ENCODE assay signal across 24 mouse cellular contexts in the genomic region with DNA sequence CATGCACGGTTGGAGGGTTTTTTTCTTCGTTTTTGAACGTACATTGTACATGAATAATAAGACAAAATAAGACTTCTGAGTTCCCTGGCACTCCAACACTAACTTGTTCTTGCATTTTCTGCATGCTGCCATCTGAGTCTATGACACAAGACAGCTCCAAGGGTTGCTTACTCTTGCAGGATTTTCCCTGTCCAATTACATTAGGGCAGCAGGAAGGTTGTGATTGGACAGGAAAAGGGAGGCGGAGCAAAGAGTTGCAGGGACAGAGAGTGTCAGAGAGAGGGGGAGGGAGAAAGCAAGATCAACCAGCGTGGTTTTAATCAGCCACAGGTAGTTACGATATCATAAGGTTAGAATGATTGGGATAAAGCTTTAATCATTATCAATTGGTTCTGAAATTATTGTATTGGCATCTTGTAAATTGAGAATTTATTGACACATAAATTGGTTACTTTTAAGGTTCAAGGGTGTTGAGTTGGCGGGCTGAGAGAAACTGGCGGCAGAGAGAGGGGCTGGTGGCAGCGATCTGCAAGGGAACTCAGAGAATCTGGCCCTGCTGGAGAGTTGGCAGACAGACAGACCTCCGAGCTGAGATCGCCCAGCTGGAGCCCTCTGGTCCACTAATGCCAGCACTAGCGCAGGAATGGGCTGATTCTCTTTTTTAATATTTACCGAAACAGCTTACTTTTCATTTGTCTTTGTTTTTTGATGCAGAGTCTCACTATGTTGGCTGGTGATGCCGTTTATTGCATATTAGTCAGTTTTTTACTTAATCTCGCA. TPM values are rescaled to one million over a fixed set of nuclear protein-coding genes. Genes with fewer than 3 reads are reported as not detected.
DNase-seq lines count a peak whose midpoint lies in the region; ATAC-seq and TF ChIP-seq lines count a peak whose summit lies in the region.
"Had no signal": no experiment of that assay in that cellular context is flagged by ENCODE, and none has a peak within 500 bp of the region (broad histone marks: within the 10 kb centered on the region; RNA-seq: fewer than 3 reads in every experiment).

No protein-coding gene starts in this region.

- H3K9me3 ChIP-seq in kidney, embryonic 15.5 days (replicated peaks), result no peaks in the 10 kb centered on the region
- H3K9me3 ChIP-seq: forebrain, embryonic 13.5 days; limb, embryonic 13.5 days had no signal

- TF ChIP-seq CTCF in heart, adult 2 months (IDR thresholded peaks at IDR 0.05), result 0 out of 2 replicates have a peak, but pooled peaks have one; percentile 3
- no peak for TF ChIP-seq CTCF in lung, adult 2 months (IDR thresholded peaks at IDR 0.05; ENCODE audit: insufficient read depth, low read length)
- TF ChIP-seq CTCF in cerebellum, adult 2 months (IDR thresholded peaks at IDR 0.05; ENCODE audit: borderline replicate concordance, insufficient read depth, low read depth, low read length), result no peak

- WGBS in heart, adult 2 months, result 65% methylated on average over 15 of the region's 15 CpGs
- 67% methylated on average over 15 of the region's 15 CpGs for WGBS in lung, adult 2 months
- WGBS in cerebellum, adult 2 months, result 31% methylated on average over 15 of the region's 15 CpGs
- WGBS in kidney, embryonic 15.5 days, result 81% methylated on average over 15 of the region's 15 CpGs

- no peaks in the 10 kb centered on the region for H3K79me2 ChIP-seq in heart, adult 2 months (replicated peaks; ENCODE audit: control insufficient read depth, insufficient read depth, low read length)

- no peaks in the 10 kb centered on the region for H3K36me3 ChIP-seq in heart, adult 2 months (ENCODE audit: control insufficient read depth, insufficient read depth, low read length)
- no peaks in the 10 kb centered on the region for H3K36me3 ChIP-seq in kidney, embryonic 15.5 days
- H3K36me3 ChIP-seq: limb, embryonic 13.5 days; liver, embryonic 13.5 days had no signal

- H3K27ac ChIP-seq in heart, adult 2 months, result no peak overlapping the region
- no peak overlapping the region for H3K27ac ChIP-seq in cerebellum, adult 2 months (ENCODE audit: insufficient read depth, low read length)
- H3K27ac ChIP-seq in kidney, embryonic 15.5 days, result no peak overlapping the region
- H3K27ac ChIP-seq: forebrain, embryonic 13.5 days; kidney, postnatal 0 days; limb, embryonic 13.5 days; liver, embryonic 13.5 days had no signal

- no peaks in the 10 kb centered on the region for H3K27me3 ChIP-seq in heart, adult 2 months (ENCODE audit: control insufficient read depth, insufficient read depth, low read length)
- H3K27me3 ChIP-seq in cerebellum, adult 2 months (ENCODE audit: control insufficient read depth, insufficient read depth, low read length), result no peaks in the 10 kb centered on the region
- no peaks in the 10 kb centered on the region for H3K27me3 ChIP-seq in kidney, embryonic 15.5 days
- H3K27me3 ChIP-seq: forebrain, embryonic 13.5 days; limb, embryonic 13.5 days had no signal

- TF ChIP-seq POLR2A in heart, adult 2 months (IDR thresholded peaks at IDR 0.05; ENCODE audit: insufficient read depth, low read depth, low read length), result no peak
- TF ChIP-seq POLR2A in lung, adult 2 months (IDR thresholded peaks at IDR 0.05; ENCODE audit: borderline replicate concordance, extremely low read depth, low read depth, low read length), result no peak
- TF ChIP-seq POLR2A in cerebellum, adult 2 months (IDR thresholded peaks at IDR 0.05; ENCODE audit: borderline replicate concordance, insufficient read depth, low read length), result no peak

- peaks cover 3% of the 10 kb centered on the region for H3K4me1 ChIP-seq in heart, adult 2 months (ENCODE audit: control insufficient read depth, insufficient read depth, low read length)
- H3K4me1 ChIP-seq in lung, adult 2 months (ENCODE audit: control insufficient read depth, insufficient read depth, low read length), result no peaks in the 10 kb centered on the region
- H3K4me1 ChIP-seq in cerebellum, adult 2 months (ENCODE audit: control insufficient read depth, insufficient read depth, low read length), result no peaks in the 10 kb centered on the region
- peaks cover 29% of the 10 kb centered on the region for H3K4me1 ChIP-seq in kidney, embryonic 15.5 days

- no peak overlapping the region for H3K4me3 ChIP-seq in heart, adult 2 months
- H3K4me3 ChIP-seq in lung, adult 2 months (replicated peaks; ENCODE audit: extremely low read depth, low read depth, low read length), result no peak overlapping the region
- no peak overlapping the region for H3K4me3 ChIP-seq in cerebellum, adult 2 months (replicated peaks; ENCODE audit: insufficient read depth, low read depth, low read length)
- no peak overlapping the region for H3K4me3 ChIP-seq in kidney, embryonic 15.5 days (replicated peaks)
- H3K4me3 ChIP-seq: forebrain, embryonic 13.5 days; limb, embryonic 13.5 days; liver, embryonic 13.5 days had no signal

- no peak overlapping the region for H3K4me2 ChIP-seq in kidney, embryonic 15.5 days
- H3K4me2 ChIP-seq: forebrain, embryonic 13.5 days; limb, embryonic 13.5 days; liver, embryonic 13.5 days had no signal

- intact Hi-C loops in heart, adult 2 months (cut with DNase I), result no loop called here

- no peak for TF ChIP-seq EP300 in heart, adult 2 months (IDR thresholded peaks at IDR 0.05; ENCODE audit: insufficient read depth, low read depth, low read length)

- ATAC-seq in kidney, embryonic 15.5 days (replicated peaks; ENCODE audit: low FRiP score), result no peak
- ATAC-seq: forebrain, embryonic 13.5 days; Patski had no signal

- H3K9ac ChIP-seq in heart, adult 2 months (ENCODE audit: low read depth, low read length), result no peak overlapping the region
- H3K9ac ChIP-seq in kidney, embryonic 15.5 days, result no peak overlapping the region
- H3K9ac ChIP-seq: forebrain, embryonic 13.5 days; limb, embryonic 13.5 days; liver, embryonic 13.5 days had no signal

- DNase-seq in heart, adult 2 months, result no peak
- no peak for DNase-seq in heart, adult 8-10 months (ENCODE audit: low spot score)
- DNase-seq in lung, postnatal 10 days, result peak; percentile 37
- no peak for DNase-seq in lung, adult 2 months
- peak; percentile 86 for DNase-seq in R1 (ENCODE audit: low read depth, low spot score)
- DNase-seq in cerebellum, adult 2 months, result no peak
- DNase-seq: adrenal gland, postnatal 36 days; gastrocnemius, postnatal 10 days; heart, adult 11 months; heart, postnatal 36 days; kidney, adult 11 months; liver, embryonic 13.5 days; thymus, postnatal 36 days had no signal

RNA-seq across cellular contexts. Expression of gene Tmem238l, which starts 25.1 kb away (rescaled TPM):
- not detected for total RNA-seq in heart, adult 2 months (2021)
- polyA plus RNA-seq in heart, adult 2 months (2012; rRNA removed), result not detected in 2 replicates
- not detected for total RNA-seq in heart, adult 8-10 months (2022)
- 0.14 and 0.27 TPM in 2 replicates for polyA plus RNA-seq in lung, adult 2 months (2012; rRNA removed)
- polyA plus RNA-seq in cerebellum, adult 2 months (2012; rRNA removed), result not detected in 2 replicates
- polyA plus RNA-seq in kidney, embryonic 15.5 days (2015; fragmentation: Nextera tagmentation; extraction: Ambion mirVana), result 0.36 TPM in 1 of 2 replicates, not detected in the other
- total RNA-seq: adrenal gland, postnatal 36 days; CH12.LX; gastrocnemius, postnatal 10 days; heart, postnatal 36 days; layer of hippocampus, postnatal 14 days had no signal
- polyA plus RNA-seq: forebrain, embryonic 13.5 days; frontal cortex, adult 2 months; heart, embryonic 14.5 days; limb, embryonic 13.5 days; liver, embryonic 13.5 days; neural tube, embryonic 11.5 days; Patski; testis, adult 2 months had no signal

RNA-seq across cellular contexts. Expression of gene Tmem220, which starts 43.4 kb away (rescaled TPM):
- total RNA-seq in heart, adult 2 months (2021), result 1 to 10 TPM; 1.9 to 2.0 TPM
- 2.1 and 3.8 TPM in 2 replicates for polyA plus RNA-seq in heart, adult 2 months (2012; rRNA removed)
- 1 to 10 TPM; 1.6 to 2.6 (median 2.0) TPM for total RNA-seq in heart, adult 8-10 months (2022)
- polyA plus RNA-seq in lung, adult 2 months (2012; rRNA removed), result 3.1 and 5.8 TPM in 2 replicates
- 0.75 and 1.5 TPM in 2 replicates for polyA plus RNA-seq in cerebellum, adult 2 months (2012; rRNA removed)
- 1.4 and 1.6 TPM in 2 replicates for polyA plus RNA-seq in kidney, embryonic 15.5 days (2015; fragmentation: Nextera tagmentation; extraction: Ambion mirVana)

Comparison
In these comparisons a context has a peak if more than half of its experiments do, and no peak if none do; other contexts are left out.
1. DNase-seq: peak in lung, postnatal 10 days (single experiment) and R1 (single experiment); none in heart, adult 2 months (0 of 2), heart, adult 8-10 months (single experiment), lung, adult 2 months (single experiment) and cerebellum, adult 2 months (0 of 2).